Mouse (Mus musculus) lung, postnatal 10 days (tissue): ENCODE measurements around the gene Wnt2b.

Source experiments
- DNase-seq: peaks from one replicate; pipeline ENCODE4 v3.0.0; 2021

Wnt2b gene

DNA sequence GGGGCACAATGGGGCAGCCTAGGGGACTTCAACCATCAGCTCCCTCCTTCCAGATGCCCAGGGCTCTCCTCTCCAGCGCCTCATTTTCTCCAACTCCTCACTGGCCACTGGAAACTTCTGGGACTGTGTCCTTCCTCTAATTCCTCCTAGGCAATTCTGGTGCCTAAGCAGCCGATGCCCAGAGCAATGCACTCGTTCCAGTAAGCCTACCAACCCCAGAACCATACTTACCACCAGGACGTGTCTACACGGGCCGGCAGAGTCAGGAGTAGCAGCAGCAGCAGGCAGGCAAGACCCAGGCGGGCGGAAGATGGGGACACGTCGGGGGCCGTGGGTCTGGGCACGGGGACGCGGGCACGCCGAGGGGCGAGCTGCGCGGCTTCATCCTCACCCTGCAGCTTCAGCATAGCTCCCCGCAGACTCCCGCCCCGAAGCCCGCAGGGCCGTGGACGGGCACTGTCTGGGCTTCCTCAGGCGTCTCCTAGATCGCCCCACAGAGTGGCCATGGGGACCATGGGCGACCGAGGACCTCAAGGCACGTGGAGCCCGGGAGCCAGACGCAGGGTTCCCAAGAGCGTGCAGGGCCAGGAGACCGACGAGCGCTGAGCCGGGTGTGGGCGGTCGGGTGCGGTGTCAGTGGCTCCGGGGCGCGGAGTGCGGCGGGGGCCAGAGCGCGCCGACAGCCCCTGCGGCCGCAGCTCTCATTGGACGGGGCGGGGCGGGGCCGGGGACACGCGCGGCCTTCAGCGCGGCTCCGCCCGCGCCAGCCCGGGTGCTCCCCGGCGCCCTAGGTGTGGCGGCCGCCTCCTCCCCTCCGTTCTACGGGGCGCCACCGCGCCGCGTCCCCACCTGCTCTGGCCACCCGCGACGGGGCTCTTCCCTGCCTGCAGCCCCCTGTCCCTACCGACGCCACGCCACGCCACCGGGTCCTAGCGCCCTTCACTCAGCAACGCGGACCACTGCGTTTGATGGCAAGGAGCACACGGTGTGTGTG is at the start of gene Wnt2b:
Gene Wnt2b, minus strand, starts transcription at position 856 of the 994 bp plus-strand sequence.
- DNase-seq, result peak; percentile 41

DNA sequence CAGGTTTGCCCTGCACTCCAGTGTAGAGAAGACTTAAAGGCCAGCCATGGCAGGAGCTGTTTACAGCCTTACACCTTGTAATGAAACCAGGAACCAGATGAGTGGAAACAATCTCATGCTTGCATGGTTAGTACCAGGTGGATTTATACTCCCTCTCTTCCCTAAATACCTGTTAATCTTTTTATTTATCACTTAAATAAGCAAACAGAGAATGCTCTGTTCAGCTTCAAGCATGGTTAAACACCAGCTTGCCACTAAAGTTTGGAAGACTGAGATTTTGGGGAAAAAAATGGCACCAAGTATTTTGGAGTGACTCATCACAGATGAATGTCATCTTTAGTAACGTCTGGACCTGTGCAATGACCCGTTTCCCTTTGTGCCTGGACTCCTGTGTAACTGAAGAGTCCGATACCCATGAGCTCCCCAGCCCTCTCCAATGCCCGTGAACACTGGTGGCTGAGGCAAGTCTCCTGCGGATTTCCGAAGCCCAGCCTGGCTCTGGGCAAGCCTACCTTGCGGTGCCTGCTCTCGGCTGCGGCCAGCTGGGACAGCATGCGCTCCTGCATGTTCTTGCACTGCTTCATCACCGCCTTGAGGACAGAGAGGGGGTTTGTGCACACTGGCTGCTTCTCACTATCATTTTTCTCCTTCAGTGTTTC is 49.1 kb upstream of the Wnt2b start:
- no peak for DNase-seq

DNA sequence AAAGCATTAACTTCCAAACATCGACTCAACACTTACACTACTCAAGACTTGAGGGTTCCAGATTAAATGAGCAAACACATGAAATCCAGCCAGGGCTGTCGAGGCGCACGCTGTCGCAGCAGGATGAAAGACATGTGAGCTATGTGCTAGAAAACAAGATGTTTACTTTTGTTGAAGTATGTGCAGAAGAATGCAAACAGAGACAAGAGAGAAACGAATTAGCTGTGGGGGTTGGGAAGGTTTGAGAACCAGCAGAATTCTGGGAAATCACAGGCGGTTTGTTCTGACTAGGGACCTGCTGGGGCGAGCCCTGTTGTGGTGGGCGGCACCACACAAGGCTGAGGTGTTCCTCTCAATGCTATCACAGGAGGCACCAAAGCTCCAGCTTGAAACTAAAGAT is 46.3 kb upstream of the Wnt2b start:
- peak; percentile 76 for DNase-seq

DNA sequence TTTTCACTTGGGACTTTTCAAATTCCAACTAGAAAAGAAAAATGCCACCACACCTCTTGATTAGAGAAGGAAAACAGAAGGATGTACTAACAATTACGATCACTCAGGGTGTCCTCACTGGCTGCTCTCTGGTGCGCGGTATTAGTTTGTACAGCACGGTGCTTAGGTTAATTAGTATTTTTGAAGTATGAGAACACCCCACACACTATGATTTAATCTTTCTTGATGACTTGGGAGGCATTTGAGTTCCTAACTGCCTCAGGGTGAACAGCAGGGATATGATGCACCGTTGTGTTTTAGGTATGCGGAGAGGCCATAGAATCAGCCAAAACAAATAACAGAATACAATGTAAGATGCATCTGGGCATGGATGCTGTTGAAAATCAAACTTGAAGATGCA is 44.4 kb upstream of the Wnt2b start:
- DNase-seq, result no peak

DNA sequence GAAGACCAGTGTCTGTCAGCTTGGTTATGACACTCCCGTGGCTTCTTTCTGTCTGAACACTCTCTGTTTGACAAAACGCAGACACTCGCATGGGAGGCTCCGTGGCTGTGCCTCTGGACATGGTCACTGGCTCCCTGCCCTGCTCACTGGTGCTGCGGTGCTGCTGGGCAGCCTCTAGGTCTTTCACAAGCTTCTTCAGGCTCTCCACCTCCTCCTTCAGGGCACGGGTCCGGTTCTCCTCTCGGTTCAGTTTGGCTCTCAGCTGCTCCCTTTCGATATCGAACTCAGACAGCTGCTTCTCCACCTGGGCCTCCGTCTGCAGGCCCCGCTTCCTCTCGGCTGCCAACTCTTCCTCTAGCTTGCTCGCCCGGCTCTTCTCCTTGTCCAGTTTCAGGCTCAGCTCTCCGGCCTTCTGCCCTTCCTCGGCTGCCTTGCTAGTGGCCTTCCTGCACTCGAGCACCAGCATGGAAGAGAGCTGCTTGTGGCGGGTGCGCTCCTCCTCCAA is 43.9 kb upstream of the Wnt2b start:
- no peak for DNase-seq

DNA sequence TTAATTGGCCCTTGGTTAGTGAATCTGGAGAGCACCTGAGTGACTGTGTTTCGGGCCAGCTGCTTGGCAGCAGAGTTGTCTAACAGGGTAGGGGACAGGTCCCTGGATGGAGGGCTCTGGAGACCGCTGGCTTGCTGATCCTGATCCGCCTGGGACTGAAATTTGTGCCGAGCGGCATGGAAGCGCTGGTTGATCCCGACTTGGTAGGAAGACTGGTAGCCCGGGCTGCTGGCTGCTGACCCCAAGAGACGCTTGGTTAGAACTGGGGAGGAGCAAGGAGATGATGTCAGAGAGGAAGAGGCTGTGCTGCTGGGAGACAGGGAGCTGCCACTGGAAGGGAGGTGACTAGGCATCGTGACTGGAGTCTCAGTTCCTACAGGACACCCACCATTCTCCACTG is 43.3 kb upstream of the Wnt2b start:
- no peak for DNase-seq

DNA sequence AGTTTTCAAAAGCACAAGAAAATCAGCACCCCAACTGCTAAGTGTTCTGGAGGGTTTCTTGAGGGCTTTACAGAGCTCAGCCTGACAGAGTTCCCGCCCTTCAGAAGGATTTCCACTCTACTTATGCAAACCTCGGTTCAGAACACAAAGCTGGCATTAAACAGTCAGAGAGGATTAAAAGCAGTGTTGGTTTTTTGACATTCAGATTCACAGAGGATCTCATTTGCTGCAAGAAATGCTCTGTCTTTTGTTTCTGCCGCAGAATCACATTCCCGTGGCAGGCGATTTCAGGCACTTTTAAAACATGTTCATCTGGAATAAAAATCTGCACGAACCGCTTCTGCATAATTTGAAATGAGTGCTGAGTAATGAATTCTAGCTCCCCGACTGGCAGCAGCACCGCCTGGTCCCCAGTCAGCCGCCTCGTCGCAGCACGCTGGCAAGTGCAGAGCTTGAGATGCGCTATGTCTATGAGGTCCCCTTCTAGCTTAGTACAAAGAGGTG is 42.3 kb upstream of the Wnt2b start:
- no peak for DNase-seq

DNA sequence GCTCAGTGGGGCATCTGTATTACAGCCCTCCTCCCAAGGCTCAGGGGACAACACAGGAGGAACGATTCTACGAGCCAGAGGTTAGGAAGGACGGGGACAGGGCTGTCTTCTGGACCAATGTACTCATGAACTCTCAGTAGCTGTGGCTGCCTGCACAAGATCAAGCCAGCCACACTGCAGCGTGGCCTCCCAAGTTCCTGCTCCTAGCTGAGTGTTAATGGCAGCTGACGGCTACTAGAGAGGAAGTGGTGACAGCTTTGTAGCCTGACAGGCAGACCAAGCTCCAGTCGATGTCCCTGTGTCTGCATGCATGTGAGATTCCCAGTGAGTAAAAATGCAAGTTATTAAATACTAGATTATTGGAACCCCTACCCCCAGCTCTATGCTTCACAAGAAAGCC is 39.7 kb upstream of the Wnt2b start:
- no peak for DNase-seq

DNA sequence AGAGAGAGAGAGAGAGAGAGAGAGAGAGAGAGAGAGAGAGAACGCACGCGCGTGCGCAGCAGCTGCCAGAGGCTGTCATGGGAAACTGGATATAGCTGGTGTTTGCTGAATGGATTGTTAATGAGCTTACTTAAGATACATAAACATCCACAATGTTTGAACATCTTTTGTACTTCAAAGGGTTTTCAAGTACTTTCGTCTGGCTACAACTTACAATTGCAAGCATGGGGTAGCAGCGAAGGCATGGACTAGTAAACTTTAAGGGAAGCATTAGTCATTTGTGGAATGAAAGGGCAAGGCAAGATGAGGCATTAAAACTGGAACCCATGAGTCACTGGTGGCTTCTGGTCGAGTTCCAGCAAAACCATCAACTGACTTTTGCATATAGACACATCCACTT is 38.8 kb upstream of the Wnt2b start:
- peak; percentile 54 for DNase-seq

DNA sequence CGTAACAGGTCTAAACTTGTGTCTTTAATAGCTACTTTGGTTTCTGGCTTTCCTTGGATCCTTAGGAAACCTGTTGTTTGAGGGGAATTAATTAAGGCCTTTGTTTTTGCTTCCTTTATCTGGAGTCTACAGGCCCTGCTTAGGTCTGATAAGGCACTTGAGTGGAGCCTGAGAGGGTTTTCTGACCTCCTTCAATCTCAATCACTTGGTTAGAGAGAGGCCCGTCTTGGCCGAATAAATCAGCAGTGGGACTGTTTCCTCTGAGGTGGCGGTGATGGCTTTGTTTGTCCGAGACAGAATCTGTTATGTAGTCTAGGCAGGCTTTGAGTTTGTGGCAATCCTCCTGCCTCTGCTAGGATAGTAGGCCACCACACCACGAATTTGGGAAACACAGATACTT is 35.8 kb upstream of the Wnt2b start:
- peak; percentile 55 for DNase-seq

DNA sequence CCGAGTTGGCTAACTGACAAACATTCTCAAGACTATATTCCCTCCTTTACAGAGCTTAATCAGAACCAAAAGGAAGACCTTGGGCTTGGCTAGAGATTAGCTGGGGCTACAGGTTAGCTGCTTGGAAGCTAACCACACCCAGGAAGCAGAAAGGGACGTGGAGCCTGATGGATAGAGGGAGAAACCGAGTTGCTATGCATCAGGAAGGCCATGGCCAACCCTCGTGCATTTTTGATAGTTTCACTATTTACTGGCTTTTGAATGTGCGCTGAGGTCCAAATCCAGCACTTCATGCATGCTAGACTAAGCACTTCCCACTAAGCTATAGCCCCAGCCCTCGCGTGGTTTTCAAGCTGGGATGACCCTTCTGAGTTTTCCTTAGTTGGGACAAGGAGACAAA is 34.0 kb upstream of the Wnt2b start:
- DNase-seq, result no peak

DNA sequence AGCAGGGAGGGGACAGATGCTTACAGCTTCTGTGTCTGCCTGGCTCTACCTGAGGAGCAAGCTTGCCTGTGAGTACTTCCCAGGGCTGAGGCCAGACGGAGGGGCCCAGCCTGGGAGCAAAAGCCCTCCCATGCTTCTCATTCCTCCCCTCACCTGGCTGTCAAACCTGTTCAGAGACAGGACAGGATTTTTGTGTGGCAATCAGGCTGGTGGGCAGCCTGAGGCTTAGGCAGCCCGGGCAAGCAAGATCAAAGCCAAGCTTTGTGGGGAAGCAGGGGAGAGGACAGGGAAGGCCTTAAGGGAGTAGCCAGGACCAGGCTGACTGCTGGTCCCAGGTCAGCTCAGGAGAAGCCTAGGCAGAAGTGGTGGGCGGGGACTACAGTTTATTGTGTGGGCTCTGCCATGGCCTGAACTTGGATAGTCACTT is 32.7 kb upstream of the Wnt2b start:
- DNase-seq, result peak; percentile 47

DNA sequence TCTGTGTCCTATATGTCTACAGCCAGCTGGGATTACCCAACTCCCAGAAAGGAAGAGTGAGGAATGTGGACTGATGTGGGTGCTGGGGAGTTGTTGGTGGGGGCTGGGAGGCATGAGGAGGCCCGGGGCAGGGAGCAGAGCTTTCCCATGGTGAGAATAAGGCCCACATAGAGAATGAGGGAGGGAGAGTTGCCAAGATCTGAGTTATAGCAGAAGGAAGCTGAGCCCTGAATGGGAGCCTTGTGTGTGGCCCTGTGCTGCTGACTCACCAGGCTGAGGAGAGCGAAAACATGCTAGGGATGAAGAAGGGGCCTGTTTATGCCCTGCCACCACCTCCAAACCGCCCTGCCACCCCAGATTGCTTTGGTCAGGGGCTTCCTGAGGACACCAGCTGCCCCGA is 32.1 kb upstream of the Wnt2b start:
- peak; percentile 62 for DNase-seq

DNA sequence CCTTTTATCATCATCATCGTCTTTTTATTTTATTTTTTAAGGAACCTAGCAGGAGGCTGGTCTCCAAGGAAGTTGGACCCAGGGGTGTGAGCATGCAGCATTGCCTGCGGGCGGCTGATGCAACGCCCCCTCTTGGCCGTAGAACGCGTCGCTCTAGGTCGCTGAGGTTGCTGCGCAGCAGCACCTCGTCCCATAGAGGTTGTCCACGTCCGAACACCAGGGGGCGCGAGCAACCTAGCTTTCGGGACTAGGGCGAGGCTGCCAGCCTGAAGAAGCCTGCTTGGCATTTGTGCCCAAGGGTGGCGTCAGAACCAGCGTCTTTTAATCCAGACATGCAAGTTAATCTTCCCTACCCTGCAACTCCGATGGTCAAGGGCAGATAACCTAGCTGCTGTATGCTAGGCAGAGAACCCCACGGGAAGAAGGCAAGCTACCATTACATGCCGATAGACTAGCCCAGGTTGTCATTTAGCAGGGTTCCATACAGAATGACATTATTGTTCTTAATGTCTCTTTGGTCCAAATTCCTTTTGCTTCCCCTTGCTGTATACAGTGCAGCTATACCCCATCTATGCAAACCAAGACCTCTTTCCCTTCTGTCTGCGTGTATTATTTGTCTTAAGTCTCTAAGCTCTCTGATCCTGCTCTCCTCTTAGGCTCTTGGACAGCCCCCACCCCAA is 31.1 kb upstream of the Wnt2b start:
- peak; percentile 95 for DNase-seq

DNA sequence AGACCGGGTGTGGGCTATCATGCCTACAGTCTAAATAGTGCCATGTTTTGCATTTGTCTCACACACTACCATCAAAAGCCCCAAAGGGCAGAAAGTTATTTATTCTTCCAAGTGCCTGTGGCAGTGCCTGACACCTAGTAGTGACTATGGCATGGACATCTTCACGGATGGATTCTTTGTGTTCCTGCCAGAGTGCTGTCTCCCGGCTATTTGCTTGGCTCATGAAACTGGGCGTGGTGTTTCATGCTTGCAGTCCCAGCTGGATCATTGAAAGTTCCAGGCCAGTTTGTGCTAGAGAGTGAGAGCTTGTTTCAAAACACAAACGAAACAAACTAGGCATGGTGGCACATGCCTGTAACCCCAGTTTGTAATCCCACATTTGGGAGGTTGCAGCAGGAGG is 30.0 kb upstream of the Wnt2b start:
- DNase-seq, result peak; percentile 80

DNA sequence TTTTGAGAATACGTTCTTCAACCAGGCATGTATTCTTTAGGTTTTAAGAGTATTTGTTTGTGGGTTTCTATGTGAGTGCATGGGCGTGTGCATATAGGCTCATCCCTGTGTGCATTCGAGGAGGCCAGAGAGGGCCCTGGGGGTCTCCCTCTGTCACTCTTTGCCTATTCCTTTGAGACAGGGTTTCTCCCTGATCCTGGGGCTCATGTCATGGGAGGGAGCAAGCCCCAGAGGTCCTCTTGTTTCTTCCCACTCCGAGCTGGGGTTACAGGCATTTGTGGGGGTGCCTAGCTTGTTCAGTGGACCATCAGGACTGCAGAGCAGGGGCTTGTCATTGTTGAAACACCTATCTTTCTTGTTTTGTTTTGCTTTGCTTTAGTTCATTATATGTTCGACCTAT is 26.2 kb upstream of the Wnt2b start:
- no peak for DNase-seq

DNA sequence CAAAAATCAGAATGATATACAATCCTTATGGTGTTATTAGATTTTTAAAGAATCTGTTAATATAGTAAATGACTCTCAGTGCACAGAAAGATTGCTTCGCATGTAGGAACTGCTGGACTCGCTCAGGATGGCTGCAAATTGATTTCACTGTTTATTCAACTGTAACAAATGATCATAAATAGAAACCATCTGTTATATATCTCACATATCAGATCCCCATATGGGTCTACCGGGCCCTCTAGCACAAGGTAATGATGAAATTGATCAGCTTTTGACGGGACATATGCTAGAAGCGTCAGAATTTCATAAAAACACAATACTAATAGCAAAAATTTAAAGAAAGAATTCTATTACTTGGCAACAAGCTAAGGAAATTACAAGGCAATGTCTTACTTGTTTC is 18.0 kb upstream of the Wnt2b start:
- DNase-seq, result no peak

DNA sequence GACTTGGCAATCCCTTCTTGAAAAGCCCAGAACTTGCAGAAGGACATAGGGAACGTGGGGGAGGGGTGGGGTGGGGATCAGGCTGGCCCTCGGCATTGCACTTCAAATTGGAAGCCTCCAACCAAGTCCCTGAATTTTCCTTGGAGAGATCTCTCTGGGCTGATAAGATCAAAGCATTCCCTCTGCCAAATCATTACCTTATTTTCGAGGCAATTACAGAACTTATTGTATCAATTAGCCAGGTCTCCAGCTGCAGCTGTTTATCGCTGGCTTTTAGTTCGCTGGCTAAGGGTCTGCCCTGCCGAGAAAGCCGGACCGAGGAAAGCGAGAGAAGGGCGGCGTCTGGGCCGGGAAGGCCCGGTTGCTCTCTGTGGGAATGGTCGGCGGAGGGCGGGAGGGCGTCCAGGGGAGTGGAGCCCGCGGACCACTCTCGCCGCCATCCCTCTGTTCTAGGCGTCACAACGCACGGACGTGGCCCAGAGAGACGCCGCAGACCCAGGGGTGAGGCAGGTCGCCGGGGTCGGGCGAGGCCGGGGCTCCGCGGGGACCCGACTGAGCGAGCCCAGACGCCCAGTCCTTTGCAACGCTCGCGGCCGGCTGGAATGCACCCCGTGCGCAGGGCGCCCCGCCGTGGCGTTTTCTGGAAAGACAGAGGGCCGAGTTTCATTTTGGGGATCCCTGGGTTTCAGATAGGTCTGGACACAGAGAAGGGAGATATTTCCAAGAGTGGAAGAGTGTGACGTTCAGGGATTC is 6.0 kb upstream of the Wnt2b start:
- peak; percentile 97 for DNase-seq

DNA sequence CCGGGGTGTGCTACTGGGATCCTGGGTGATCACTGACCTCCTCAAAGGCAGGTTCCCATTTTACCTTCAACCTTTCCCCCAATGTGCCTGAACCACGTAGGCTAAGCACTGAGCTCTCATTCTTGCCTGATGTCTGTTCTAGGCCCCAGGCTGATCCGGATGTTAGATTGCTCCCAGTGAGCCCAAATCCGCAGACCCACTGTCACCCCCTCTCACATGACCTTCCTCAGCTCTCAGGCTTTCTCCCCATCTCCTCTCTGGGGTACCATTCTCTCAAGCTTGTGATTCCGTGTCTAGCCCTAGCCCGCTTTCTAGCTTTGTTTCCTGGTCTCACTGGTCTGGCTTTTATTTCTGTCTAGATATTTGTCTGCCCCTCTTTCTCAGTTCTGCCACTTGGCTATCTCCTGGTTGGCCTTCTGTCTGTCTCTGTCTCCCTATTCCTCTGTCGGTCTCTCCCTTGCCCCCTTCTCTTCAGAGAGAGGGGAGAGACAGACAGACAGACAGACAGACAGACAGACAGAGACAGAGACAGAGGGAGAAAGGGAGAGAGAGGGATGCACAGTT is 4.4 kb upstream of the Wnt2b start:
- DNase-seq, result no peak

DNA sequence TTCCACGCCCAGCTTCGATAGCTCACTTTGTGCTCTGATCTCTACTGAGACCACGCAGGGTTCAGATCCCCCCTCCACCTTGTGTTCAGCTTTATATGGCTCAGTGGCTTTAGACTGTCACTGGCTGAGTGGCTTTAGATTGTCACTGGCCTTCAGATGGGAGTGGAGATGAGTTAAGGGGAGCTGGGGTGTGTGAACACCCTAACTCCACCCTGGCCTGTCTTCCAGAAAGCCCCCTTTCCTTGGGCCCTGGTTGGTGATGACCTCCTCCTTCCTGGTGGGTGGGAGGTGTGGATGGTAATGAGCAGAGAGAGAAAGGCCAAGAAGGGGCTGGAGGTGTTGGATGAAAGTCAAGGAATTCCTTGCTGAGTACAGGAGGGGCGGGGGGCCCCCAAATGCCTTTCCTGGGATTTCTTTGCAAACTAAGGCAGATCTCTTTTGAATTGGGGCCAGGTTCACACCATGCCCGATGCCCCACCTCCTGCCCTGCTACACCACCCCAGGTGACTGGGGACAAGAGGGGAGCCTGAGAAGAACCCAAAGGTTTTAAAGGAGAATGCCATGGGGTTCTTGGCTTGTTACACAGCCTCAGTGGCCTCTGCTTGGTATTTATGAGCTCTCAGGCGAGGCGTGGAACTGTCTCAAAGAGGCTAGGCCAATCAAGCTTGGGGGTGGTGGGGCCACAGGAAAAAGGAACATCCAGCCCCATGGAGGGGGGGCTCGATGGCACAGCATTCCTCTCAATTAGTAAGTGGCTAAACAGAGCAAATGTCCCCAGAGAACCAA is 3.5 kb upstream of the Wnt2b start:
- DNase-seq, result no peak
